Mouse (Mus musculus) testis, adult 2 months (tissue): ENCODE data around the gene Abca2.

Experiments used
- CTCF ChIP-seq: fragments of 200-500 bp; IDR thresholded peaks from 2 replicates; pipeline ENCODE4 v1.5.1; 2012; ENCODE audit warnings: low read depth, mild to moderate bottlenecking, inconsistent platforms, low read length, moderate library complexity; ENCODE audit not compliant: control insufficient read depth, insufficient read depth, insufficient replicate concordance
- POLR2A ChIP-seq: fragments of 200-500 bp; IDR thresholded peaks from 2 replicates; pipeline ENCODE4 v1.6.1; 2012; ENCODE audit warnings: low read depth, mild to moderate bottlenecking, inconsistent platforms, low read length, moderate library complexity; ENCODE audit not compliant: control insufficient read depth

GRCm38 (mm10) chr2:25399051-25399450, 29.5 kb upstream of the Abca2 start, which contains the start of gene Npdc1:
- TF ChIP-seq POLR2A (no peak), CTCF (no peak)
